Mouse (Mus musculus): ENCODE results near the gene Il18rap.

DNA sequence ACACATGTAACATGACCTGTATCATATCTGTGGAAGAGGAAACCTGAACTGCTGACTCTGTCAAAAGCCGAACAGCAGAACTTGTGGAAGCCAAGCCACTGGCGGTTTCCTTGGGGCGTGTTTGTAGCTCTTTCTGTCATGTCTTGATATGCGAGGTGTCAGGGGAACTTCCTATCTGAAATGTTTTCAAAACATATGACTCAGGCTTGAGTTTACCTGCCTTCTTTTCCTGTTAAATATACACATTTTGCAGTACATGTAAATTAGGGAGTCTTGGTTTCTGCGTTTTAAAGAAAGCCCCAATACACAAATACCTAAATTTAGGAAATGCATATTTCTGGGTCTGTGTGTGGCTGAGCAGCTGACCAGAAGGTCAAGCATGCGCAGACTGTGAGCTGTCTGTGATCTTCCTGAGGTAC is 35.6 kb upstream of the Il18rap start:
- no peak for TF ChIP-seq GATA1 (IDR thresholded peaks at IDR 0.05; ENCODE audit: borderline replicate concordance, low read length)
- TF ChIP-seq FLI1 (IDR thresholded peaks at IDR 0.05; ENCODE audit: low read length), result no peak
